Mouse (Mus musculus): ENCODE measurements around the gene Polr2b. TPM values are rescaled to one million over a fixed set of nuclear protein-coding genes. Genes with fewer than 3 reads are reported as not detected.

Polr2b gene
- polyA plus RNA-seq, 1 experiment from 2014 or later, result 86.8 TPM

- no peaks in the 10 kb centered on the region for H3K27me3 ChIP-seq (ENCODE audit: control insufficient read depth, insufficient read depth, low read length)
- 14% methylated on average over 16 of the region's 16 CpGs for WGBS
- no peak overlapping the region for H3K4me3 ChIP-seq (ENCODE audit: low read depth, low read length)
- DNase-seq (ENCODE audit: low spot score) (peak; percentile 94), ATAC-seq (ENCODE audit: low FRiP score) (peak; percentile 65; the same call in 1 of the 2 replicates)
- no peaks in the 10 kb centered on the region for H3K36me3 ChIP-seq (ENCODE audit: control insufficient read depth, insufficient read depth, low read length)
- peak overlapping the region; percentile 28 for H3K4me2 ChIP-seq (replicated peaks; ENCODE audit: low read depth, low read length)
- H3K4me1 ChIP-seq (replicated peaks; ENCODE audit: control insufficient read depth, insufficient read depth, low read length), result peaks cover 4% of the 10 kb centered on the region
- no peak overlapping the region for H3K9ac ChIP-seq (ENCODE audit: low read depth, low read length)
- no peak overlapping the region for H3K27ac ChIP-seq (ENCODE audit: low read depth, low read length)
- no peaks in the 10 kb centered on the region for H3K9me3 ChIP-seq (ENCODE audit: control insufficient read depth, low read length)
Measured at GRCm38 (mm10) chr5:77354361-77354787, 44.4 kb downstream of the Polr2b start.

GRCm38 (mm10) chr5:77355307-77356265 lies 45.6 kb downstream of the Polr2b start:
- H3K4me2 ChIP-seq (replicated peaks; ENCODE audit: low read depth, low read length), result no peak overlapping the region
- WGBS, result 78% methylated on average over 19 of the region's 19 CpGs
- no peaks in the 10 kb centered on the region for H3K36me3 ChIP-seq (ENCODE audit: control insufficient read depth, insufficient read depth, low read length)
- H3K4me3 ChIP-seq (ENCODE audit: low read depth, low read length), result no peak overlapping the region
- no peaks in the 10 kb centered on the region for H3K9me3 ChIP-seq (ENCODE audit: control insufficient read depth, low read length)
- H3K9ac ChIP-seq (ENCODE audit: low read depth, low read length), result no peak overlapping the region
- DNase-seq (ENCODE audit: low spot score) (no peak), ATAC-seq (ENCODE audit: low FRiP score) (no peak)
- H3K4me1 ChIP-seq (replicated peaks; ENCODE audit: control insufficient read depth, insufficient read depth, low read length), result peaks cover 4% of the 10 kb centered on the region
- H3K27me3 ChIP-seq (ENCODE audit: control insufficient read depth, insufficient read depth, low read length), result no peaks in the 10 kb centered on the region
- H3K27ac ChIP-seq (ENCODE audit: low read depth, low read length), result no peak overlapping the region

GRCm38 (mm10) chr5:77357405-77358149 lies 47.6 kb downstream of the Polr2b start:
- ATAC-seq (ENCODE audit: low FRiP score), result peak; percentile 70
- H3K27ac ChIP-seq (ENCODE audit: low read depth, low read length), result no peak overlapping the region
- H3K27me3 ChIP-seq (ENCODE audit: control insufficient read depth, insufficient read depth, low read length), result no peaks in the 10 kb centered on the region
- H3K4me2 ChIP-seq (replicated peaks; ENCODE audit: low read depth, low read length), result peak overlapping the region; percentile 42
- H3K9ac ChIP-seq (ENCODE audit: low read depth, low read length), result peak overlapping the region; percentile 42
- H3K4me3 ChIP-seq (ENCODE audit: low read depth, low read length), result peak overlapping the region; percentile 30
- WGBS, result 16% methylated on average over 22 of the region's 22 CpGs
- peaks cover 4% of the 10 kb centered on the region for H3K4me1 ChIP-seq (replicated peaks; ENCODE audit: control insufficient read depth, insufficient read depth, low read length)
- H3K9me3 ChIP-seq (ENCODE audit: control insufficient read depth, low read length), result no peaks in the 10 kb centered on the region
- peak; percentile 67 for DNase-seq (ENCODE audit: low spot score)
- H3K36me3 ChIP-seq (ENCODE audit: control insufficient read depth, insufficient read depth, low read length), result no peaks in the 10 kb centered on the region

GRCm38 (mm10) chr5:77358347-77358746 lies 48.4 kb downstream of the Polr2b start:
- Histone ChIP-seq H3K9me3 (ENCODE audit: control insufficient read depth, low read length) (no peaks in the 10 kb centered on the region), H3K27ac (ENCODE audit: low read depth, low read length) (no peak overlapping the region), H3K4me3 (ENCODE audit: low read depth, low read length) (peak overlapping the region; percentile 30), H3K9ac (ENCODE audit: low read depth, low read length) (peak overlapping the region; percentile 42), H3K4me2 (replicated peaks; ENCODE audit: low read depth, low read length) (peak overlapping the region; percentile 42), H3K4me1 (replicated peaks; ENCODE audit: control insufficient read depth, insufficient read depth, low read length) (peaks cover 4% of the 10 kb centered on the region), H3K36me3 (ENCODE audit: control insufficient read depth, insufficient read depth, low read length) (no peaks in the 10 kb centered on the region), H3K27me3 (ENCODE audit: control insufficient read depth, insufficient read depth, low read length) (no peaks in the 10 kb centered on the region)
- ATAC-seq (ENCODE audit: low FRiP score) (peak; percentile 63), DNase-seq (ENCODE audit: low spot score) (peak; percentile 66)
- 1% methylated on average over 10 of the region's 10 CpGs for WGBS

GRCm38 (mm10) chr5:77359971-77360370 lies 50.0 kb downstream of the Polr2b start:
- Histone ChIP-seq H3K9me3 (ENCODE audit: control insufficient read depth, low read length) (no peaks in the 10 kb centered on the region), H3K4me2 (replicated peaks; ENCODE audit: low read depth, low read length) (no peak overlapping the region), H3K9ac (ENCODE audit: low read depth, low read length) (no peak overlapping the region), H3K36me3 (ENCODE audit: control insufficient read depth, insufficient read depth, low read length) (no peaks in the 10 kb centered on the region), H3K27me3 (ENCODE audit: control insufficient read depth, insufficient read depth, low read length) (no peaks in the 10 kb centered on the region), H3K4me1 (replicated peaks; ENCODE audit: control insufficient read depth, insufficient read depth, low read length) (peaks cover 4% of the 10 kb centered on the region), H3K27ac (ENCODE audit: low read depth, low read length) (no peak overlapping the region), H3K4me3 (ENCODE audit: low read depth, low read length) (no peak overlapping the region)
- ATAC-seq (ENCODE audit: low FRiP score) (no peak), DNase-seq (ENCODE audit: low spot score) (no peak)
- 89% methylated on average over 4 of the region's 4 CpGs for WGBS

- 76% methylated on average over 4 of the region's 4 CpGs for WGBS
- Histone ChIP-seq H3K4me1 (replicated peaks; ENCODE audit: control insufficient read depth, insufficient read depth, low read length) (peaks cover 4% of the 10 kb centered on the region), H3K4me3 (ENCODE audit: low read depth, low read length) (no peak overlapping the region), H3K27me3 (ENCODE audit: control insufficient read depth, insufficient read depth, low read length) (no peaks in the 10 kb centered on the region), H3K4me2 (replicated peaks; ENCODE audit: low read depth, low read length) (no peak overlapping the region), H3K9me3 (ENCODE audit: control insufficient read depth, low read length) (no peaks in the 10 kb centered on the region), H3K27ac (ENCODE audit: low read depth, low read length) (no peak overlapping the region), H3K9ac (ENCODE audit: low read depth, low read length) (no peak overlapping the region), H3K36me3 (ENCODE audit: control insufficient read depth, insufficient read depth, low read length) (no peaks in the 10 kb centered on the region)
- ATAC-seq (ENCODE audit: low FRiP score) (no peak), DNase-seq (ENCODE audit: low spot score) (no peak)
Measured at GRCm38 (mm10) chr5:77361006-77361405, 51.1 kb downstream of the Polr2b start.

GRCm38 (mm10) chr5:77362120-77362519 lies 52.2 kb downstream of the Polr2b start:
- H3K4me1 ChIP-seq (replicated peaks; ENCODE audit: control insufficient read depth, insufficient read depth, low read length), result peaks cover 4% of the 10 kb centered on the region
- 66% methylated on average over 3 of the region's 3 CpGs for WGBS
- ATAC-seq (ENCODE audit: low FRiP score), result no peak
- H3K27me3 ChIP-seq (ENCODE audit: control insufficient read depth, insufficient read depth, low read length), result no peaks in the 10 kb centered on the region
- H3K4me2 ChIP-seq (replicated peaks; ENCODE audit: low read depth, low read length), result no peak overlapping the region
- no peak for DNase-seq (ENCODE audit: low spot score)
- H3K4me3 ChIP-seq (ENCODE audit: low read depth, low read length), result no peak overlapping the region
- no peak overlapping the region for H3K27ac ChIP-seq (ENCODE audit: low read depth, low read length)
- no peaks in the 10 kb centered on the region for H3K9me3 ChIP-seq (ENCODE audit: control insufficient read depth, low read length)
- no peak overlapping the region for H3K9ac ChIP-seq (ENCODE audit: low read depth, low read length)
- H3K36me3 ChIP-seq (ENCODE audit: control insufficient read depth, insufficient read depth, low read length), result no peaks in the 10 kb centered on the region

GRCm38 (mm10) chr5:77363650-77364049 lies 53.7 kb downstream of the Polr2b start:
- H3K9ac ChIP-seq (ENCODE audit: low read depth, low read length), result no peak overlapping the region
- no peaks in the 10 kb centered on the region for H3K36me3 ChIP-seq (ENCODE audit: control insufficient read depth, insufficient read depth, low read length)
- H3K4me2 ChIP-seq (replicated peaks; ENCODE audit: low read depth, low read length), result no peak overlapping the region
- ATAC-seq (ENCODE audit: low FRiP score) (no peak), DNase-seq (ENCODE audit: low spot score) (no peak)
- H3K4me3 ChIP-seq (ENCODE audit: low read depth, low read length), result no peak overlapping the region
- no peaks in the 10 kb centered on the region for H3K9me3 ChIP-seq (ENCODE audit: control insufficient read depth, low read length)
- H3K27me3 ChIP-seq (ENCODE audit: control insufficient read depth, insufficient read depth, low read length), result no peaks in the 10 kb centered on the region
- WGBS, result 89% methylated on average over 6 of the region's 6 CpGs
- no peaks in the 10 kb centered on the region for H3K4me1 ChIP-seq (replicated peaks; ENCODE audit: control insufficient read depth, insufficient read depth, low read length)
- no peak overlapping the region for H3K27ac ChIP-seq (ENCODE audit: low read depth, low read length)
